Comparison of ENCODE assay signal across 8 mouse cellular contexts in the genomic region with DNA sequence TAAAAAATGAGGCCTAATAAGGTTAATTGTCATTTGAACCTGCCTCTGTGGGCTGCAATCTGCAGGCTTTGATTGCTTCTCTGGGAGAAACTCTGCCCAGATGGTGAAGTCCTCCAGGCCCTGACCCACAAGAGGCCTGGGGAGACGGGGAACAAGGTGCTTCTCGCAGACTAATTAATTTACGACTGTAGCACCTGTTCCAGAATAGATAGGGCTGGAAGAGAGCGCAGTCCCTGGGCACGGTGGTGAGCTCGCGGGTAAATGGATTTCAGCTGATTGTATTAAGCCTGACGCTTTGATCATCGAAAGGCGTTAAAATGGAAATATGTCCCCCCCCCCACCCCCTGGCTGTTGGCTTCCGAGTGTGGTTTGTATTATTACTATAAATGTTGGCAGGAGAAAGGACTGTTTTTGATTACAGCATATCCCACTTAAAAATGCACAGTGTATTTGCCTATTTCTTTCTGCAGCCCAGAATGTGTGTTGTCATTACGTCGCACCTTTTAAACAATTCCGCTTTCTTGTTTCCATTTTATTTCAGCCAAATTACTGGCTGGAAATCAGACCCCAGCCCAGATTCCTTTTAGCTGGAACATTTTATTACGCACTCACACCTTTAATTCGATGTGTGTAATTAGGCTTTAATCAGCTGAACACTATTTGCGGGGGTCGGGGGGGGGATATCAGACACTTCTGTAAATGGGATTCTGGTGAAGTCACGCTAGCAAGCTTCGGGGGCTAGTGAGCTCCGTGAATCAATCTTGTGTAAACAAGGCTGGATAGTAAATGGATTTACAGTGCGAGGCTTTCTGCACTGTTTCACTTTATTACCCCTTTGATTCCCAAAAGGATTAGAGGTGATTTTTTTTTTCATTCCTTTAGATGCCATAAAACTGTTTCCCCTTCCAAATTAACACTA.
DNase-seq lines count a peak whose midpoint lies in the region; ATAC-seq and TF ChIP-seq lines count a peak whose summit lies in the region.

No protein-coding gene starts in this region.

- peaks cover 6% of the 10 kb centered on the region for H3K4me1 ChIP-seq in forebrain, postnatal 0 days (ENCODE audit: insufficient read depth)
- peaks cover 6% of the 10 kb centered on the region for H3K4me1 ChIP-seq in limb, embryonic 15.5 days
- no peaks in the 10 kb centered on the region for H3K4me1 ChIP-seq in lung, adult 2 months (ENCODE audit: control insufficient read depth, insufficient read depth, low read length)

- DNase-seq in embryo, embryonic 10.5 days (ENCODE audit: low spot score): peak; percentile 17
- no peak for DNase-seq in embryo, embryonic 9.5 days (ENCODE audit: extremely low spot score)
- peak; percentile 88 for DNase-seq in brain, embryonic 14.5 days (ENCODE audit: low read depth)
- peak; percentile 44 for DNase-seq in forebrain, postnatal 0 days
- DNase-seq in lung, adult 2 months: no peak
- DNase-seq in gastrocnemius, adult 8-10 months (ENCODE audit: low spot score in 2 of 2): no peak
- no peak for DNase-seq in layer of hippocampus, adult 18-20 months (ENCODE audit: low spot score in 2 of 2)

- ATAC-seq in forebrain, postnatal 0 days: peak; percentile 44; the same call in 1 of the 2 replicates
- no peak for ATAC-seq in limb, embryonic 15.5 days (ENCODE audit: insufficient number of reproducible peaks, low FRiP score, low TSS enrichment, low read depth)

- no peaks in the 10 kb centered on the region for H3K9me3 ChIP-seq in forebrain, postnatal 0 days (ENCODE audit: low read length)
- H3K9me3 ChIP-seq in limb, embryonic 15.5 days: no peaks in the 10 kb centered on the region

- WGBS in forebrain, postnatal 0 days: 13% methylated on average over 22 of the region's 22 CpGs
- 12% methylated on average over 22 of the region's 22 CpGs for WGBS in limb, embryonic 15.5 days
- 55% methylated on average over 22 of the region's 22 CpGs for WGBS in lung, adult 2 months

- 0 out of 2 replicates have a peak overlapping the region, but pooled peaks have one; percentile 11 for H3K4me3 ChIP-seq in forebrain, postnatal 0 days (ENCODE audit: low read depth, low read length)
- H3K4me3 ChIP-seq in limb, embryonic 15.5 days: no peak overlapping the region
- no peak overlapping the region for H3K4me3 ChIP-seq in lung, adult 2 months (replicated peaks; ENCODE audit: extremely low read depth, low read depth, low read length)

- TF ChIP-seq POLR2A in brain, embryonic 14.5 days (IDR thresholded peaks at IDR 0.05; ENCODE audit: borderline replicate concordance, extremely low read depth, insufficient read depth, insufficient read length, poor library complexity, severe bottlenecking): no peak
- TF ChIP-seq POLR2A in lung, adult 2 months (IDR thresholded peaks at IDR 0.05; ENCODE audit: borderline replicate concordance, extremely low read depth, low read depth, low read length): no peak

- H3K4me2 ChIP-seq in forebrain, postnatal 0 days (ENCODE audit: low read depth): peak overlapping the region; percentile 35
- 0 out of 2 replicates have a peak overlapping the region, but pooled peaks have one; percentile 14 for H3K4me2 ChIP-seq in limb, embryonic 15.5 days

- H3K9ac ChIP-seq in forebrain, postnatal 0 days: peak overlapping the region; percentile 10; the same call in 1 of the 2 replicates
- H3K9ac ChIP-seq in limb, embryonic 15.5 days: no peak overlapping the region

- no peaks in the 10 kb centered on the region for H3K27me3 ChIP-seq in forebrain, postnatal 0 days (ENCODE audit: insufficient read depth, low read length)
- H3K27me3 ChIP-seq in limb, embryonic 15.5 days: peaks cover 60% of the 10 kb centered on the region

- H3K27ac ChIP-seq in forebrain, postnatal 0 days (ENCODE audit: low read depth, low read length): no peak overlapping the region
- no peak overlapping the region for H3K27ac ChIP-seq in limb, embryonic 15.5 days

- no peak for TF ChIP-seq CTCF in brain, embryonic 14.5 days (IDR thresholded peaks at IDR 0.05; ENCODE audit: borderline replicate concordance, extremely low read depth, insufficient read depth, insufficient read length)
- TF ChIP-seq CTCF in forebrain, postnatal 0 days (IDR thresholded peaks at IDR 0.05; ENCODE audit: low read depth): no peak
- no peak for TF ChIP-seq CTCF in lung, adult 2 months (IDR thresholded peaks at IDR 0.05; ENCODE audit: insufficient read depth, low read length)

- H3K36me3 ChIP-seq in forebrain, postnatal 0 days (ENCODE audit: insufficient read depth): no peaks in the 10 kb centered on the region
- no peaks in the 10 kb centered on the region for H3K36me3 ChIP-seq in limb, embryonic 15.5 days

Comparison
In these comparisons a context has a peak if more than half of its experiments do, and no peak if none do; other contexts are left out.
1. DNase-seq: peak in embryo, embryonic 10.5 days (single experiment), brain, embryonic 14.5 days (single experiment) and forebrain, postnatal 0 days (single experiment); none in embryo, embryonic 9.5 days (single experiment), lung, adult 2 months (single experiment), gastrocnemius, adult 8-10 months (0 of 2) and layer of hippocampus, adult 18-20 months (0 of 2).